Mouse (Mus musculus): ENCODE results near the gene Tsc22d1. TPM values are rescaled to one million over a fixed set of nuclear protein-coding genes. Genes with fewer than 3 reads are reported as not detected.

The Tsc22d1 gene
- polyA plus RNA-seq, 1 experiment from 2014 or later = 296 TPM

DNA sequence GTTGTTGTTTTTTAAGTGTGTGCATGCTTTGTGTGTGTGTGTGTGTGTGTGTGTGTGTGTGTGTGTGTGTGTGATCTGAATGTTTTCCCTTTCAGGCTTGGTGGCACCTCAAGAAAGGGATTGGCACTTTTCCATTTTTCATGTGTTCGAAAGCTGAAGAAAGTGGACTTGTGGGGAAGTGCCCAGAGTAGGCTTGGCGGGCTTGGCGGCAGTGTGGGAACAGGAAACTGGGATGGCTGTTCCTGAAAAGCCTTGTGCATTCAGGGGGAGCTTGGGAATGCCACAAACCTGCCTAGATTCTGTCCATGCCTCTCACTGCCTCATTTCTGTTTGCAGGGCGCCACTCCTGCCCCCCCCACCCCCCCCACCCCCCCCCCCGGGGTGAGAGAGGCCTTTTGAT, 39.9 kb downstream of the Tsc22d1 start:
- Histone ChIP-seq H3K4me2 (no peak overlapping the region), H3K9me3 (ENCODE audit: control insufficient read depth, low read length) (no peaks in the 10 kb centered on the region), H3K4me3 (ENCODE audit: low read depth, low read length) (no peak overlapping the region), H3K9ac (ENCODE audit: low read depth, low read length) (no peak overlapping the region), H3K27ac (ENCODE audit: low read depth, low read length) (no peak overlapping the region), H3K4me1 (replicated peaks; ENCODE audit: control insufficient read depth, insufficient read depth, low read length) (no peaks in the 10 kb centered on the region), H3K36me3 (ENCODE audit: control insufficient read depth, insufficient read depth, low read length) (no peaks in the 10 kb centered on the region), H3K27me3 (replicated peaks; ENCODE audit: control insufficient read depth, insufficient read depth, low read length) (no peaks in the 10 kb centered on the region)
- ATAC-seq (replicated peaks; ENCODE audit: low FRiP score) (no peak), DNase-seq (ENCODE audit: low spot score) (no peak)
- 64% methylated on average over 5 of the region's 5 CpGs for WGBS

DNA sequence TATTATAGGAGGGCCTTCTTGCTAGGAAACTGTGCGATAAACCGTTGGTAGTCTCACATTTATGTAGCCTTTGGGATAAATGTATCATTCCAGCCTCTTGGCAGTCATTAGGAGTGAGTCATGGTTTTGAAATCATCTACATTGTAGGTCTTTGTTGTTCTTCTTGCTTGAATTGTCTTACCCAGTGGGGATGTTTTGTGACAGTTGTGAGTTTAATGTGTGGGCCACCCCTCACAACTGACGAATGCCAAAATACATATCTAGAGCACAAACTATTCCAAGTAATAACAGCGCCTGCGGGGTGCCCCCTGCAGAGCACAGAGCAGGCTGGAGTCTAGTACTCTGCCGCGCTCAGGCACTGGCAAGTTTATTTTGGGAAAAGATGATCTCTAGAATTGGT, 40.4 kb downstream of the Tsc22d1 start:
- H3K4me2 ChIP-seq = no peak overlapping the region
- no peaks in the 10 kb centered on the region for H3K27me3 ChIP-seq (replicated peaks; ENCODE audit: control insufficient read depth, insufficient read depth, low read length)
- H3K9me3 ChIP-seq (ENCODE audit: control insufficient read depth, low read length) = no peaks in the 10 kb centered on the region
- no peaks in the 10 kb centered on the region for H3K4me1 ChIP-seq (replicated peaks; ENCODE audit: control insufficient read depth, insufficient read depth, low read length)
- no peak overlapping the region for H3K27ac ChIP-seq (ENCODE audit: low read depth, low read length)
- WGBS = 90% methylated on average over 7 of the region's 7 CpGs
- no peak overlapping the region for H3K4me3 ChIP-seq (ENCODE audit: low read depth, low read length)
- no peak overlapping the region for H3K9ac ChIP-seq (ENCODE audit: low read depth, low read length)
- H3K36me3 ChIP-seq (ENCODE audit: control insufficient read depth, insufficient read depth, low read length) = no peaks in the 10 kb centered on the region
- ATAC-seq (replicated peaks; ENCODE audit: low FRiP score) (no peak), DNase-seq (ENCODE audit: low spot score) (no peak)

DNA sequence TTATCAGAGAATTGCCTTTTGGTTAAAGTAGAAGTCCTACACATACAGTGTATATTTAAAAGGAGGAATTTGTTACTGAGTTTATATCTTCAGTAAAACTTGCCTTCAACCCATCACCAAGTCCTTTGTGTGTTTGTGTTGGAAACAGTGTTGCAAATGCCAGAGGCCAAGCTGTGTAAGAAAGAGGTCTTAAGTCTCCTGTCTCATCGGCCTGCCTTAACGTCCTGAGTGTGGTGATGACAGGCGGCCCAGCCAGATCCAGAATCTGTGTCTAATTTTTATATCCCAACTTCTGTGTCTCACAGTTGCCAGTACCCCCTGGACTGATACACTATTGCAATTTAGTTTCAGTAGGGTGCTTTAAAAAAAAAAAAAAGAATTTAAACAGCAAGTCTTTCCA, 42.9 kb downstream of the Tsc22d1 start:
- Histone ChIP-seq H3K4me1 (replicated peaks; ENCODE audit: control insufficient read depth, insufficient read depth, low read length) (no peaks in the 10 kb centered on the region), H3K27ac (ENCODE audit: low read depth, low read length) (no peak overlapping the region), H3K4me3 (ENCODE audit: low read depth, low read length) (no peak overlapping the region), H3K27me3 (replicated peaks; ENCODE audit: control insufficient read depth, insufficient read depth, low read length) (no peaks in the 10 kb centered on the region), H3K9me3 (ENCODE audit: control insufficient read depth, low read length) (no peaks in the 10 kb centered on the region), H3K9ac (ENCODE audit: low read depth, low read length) (no peak overlapping the region), H3K4me2 (no peak overlapping the region), H3K36me3 (ENCODE audit: control insufficient read depth, insufficient read depth, low read length) (no peaks in the 10 kb centered on the region)
- ATAC-seq (replicated peaks; ENCODE audit: low FRiP score) (no peak), DNase-seq (ENCODE audit: low spot score) (no peak)
- WGBS = 84% methylated on average over 3 of the region's 3 CpGs

DNA sequence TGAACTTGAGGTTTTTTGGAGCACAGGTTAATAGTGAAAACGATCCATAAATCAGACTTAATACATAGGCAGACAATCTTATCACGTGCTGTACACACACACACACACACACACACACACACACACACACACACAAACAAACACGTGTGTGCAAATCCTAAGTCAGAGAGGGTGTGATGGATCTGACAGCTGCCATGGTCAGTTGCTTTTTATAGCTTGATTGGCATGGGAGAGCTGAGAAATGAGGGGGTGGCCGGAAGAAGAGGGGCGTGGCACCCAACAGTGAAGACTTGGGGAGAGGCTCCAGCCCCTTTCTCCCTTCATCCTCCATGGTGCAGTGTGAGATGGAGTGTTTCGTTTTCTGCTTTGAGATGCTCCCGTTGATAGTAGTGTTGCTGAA, 45.4 kb downstream of the Tsc22d1 start:
- H3K36me3 ChIP-seq (ENCODE audit: control insufficient read depth, insufficient read depth, low read length) = no peaks in the 10 kb centered on the region
- no peaks in the 10 kb centered on the region for H3K27me3 ChIP-seq (replicated peaks; ENCODE audit: control insufficient read depth, insufficient read depth, low read length)
- no peaks in the 10 kb centered on the region for H3K9me3 ChIP-seq (ENCODE audit: control insufficient read depth, low read length)
- ATAC-seq (replicated peaks; ENCODE audit: low FRiP score) = no peak
- H3K4me2 ChIP-seq = no peak overlapping the region
- no peak overlapping the region for H3K4me3 ChIP-seq (ENCODE audit: low read depth, low read length)
- no peaks in the 10 kb centered on the region for H3K4me1 ChIP-seq (replicated peaks; ENCODE audit: control insufficient read depth, insufficient read depth, low read length)
- H3K9ac ChIP-seq (ENCODE audit: low read depth, low read length) = no peak overlapping the region
- no peak for DNase-seq (ENCODE audit: low spot score)
- 77% methylated on average over 7 of the region's 7 CpGs for WGBS
- H3K27ac ChIP-seq (ENCODE audit: low read depth, low read length) = no peak overlapping the region

DNA sequence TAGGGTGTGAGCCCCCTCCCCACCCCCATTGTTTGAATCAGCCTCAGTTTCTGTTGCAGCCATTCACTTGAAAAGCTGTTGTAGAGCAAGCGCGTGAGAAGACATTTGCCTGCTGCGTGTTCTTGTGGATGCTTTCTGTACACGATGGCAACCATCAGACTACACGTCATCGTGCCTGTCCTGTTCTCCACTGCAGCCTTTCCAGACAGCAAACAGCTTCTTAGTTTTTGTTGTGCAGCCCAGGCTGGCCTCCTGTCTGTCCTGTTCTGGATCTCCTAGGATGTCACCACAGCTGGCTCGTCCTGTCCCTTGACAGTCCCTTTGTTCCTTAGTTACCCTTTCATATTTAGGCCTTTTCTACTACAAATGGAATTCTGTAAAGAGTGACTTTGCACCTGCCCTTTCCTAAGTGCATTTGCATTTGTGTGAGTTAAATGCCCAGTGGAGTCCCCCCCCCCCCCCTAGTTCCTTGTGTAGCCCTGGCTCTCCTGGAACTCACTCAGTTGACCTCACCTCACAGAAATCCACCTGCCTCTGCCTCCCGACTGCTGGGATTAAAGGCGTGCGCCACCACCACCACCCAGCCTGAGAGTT, 46.5 kb downstream of the Tsc22d1 start:
- no peaks in the 10 kb centered on the region for H3K27me3 ChIP-seq (replicated peaks; ENCODE audit: control insufficient read depth, insufficient read depth, low read length)
- no peak overlapping the region for H3K9ac ChIP-seq (ENCODE audit: low read depth, low read length)
- no peak for DNase-seq (ENCODE audit: low spot score)

DNA sequence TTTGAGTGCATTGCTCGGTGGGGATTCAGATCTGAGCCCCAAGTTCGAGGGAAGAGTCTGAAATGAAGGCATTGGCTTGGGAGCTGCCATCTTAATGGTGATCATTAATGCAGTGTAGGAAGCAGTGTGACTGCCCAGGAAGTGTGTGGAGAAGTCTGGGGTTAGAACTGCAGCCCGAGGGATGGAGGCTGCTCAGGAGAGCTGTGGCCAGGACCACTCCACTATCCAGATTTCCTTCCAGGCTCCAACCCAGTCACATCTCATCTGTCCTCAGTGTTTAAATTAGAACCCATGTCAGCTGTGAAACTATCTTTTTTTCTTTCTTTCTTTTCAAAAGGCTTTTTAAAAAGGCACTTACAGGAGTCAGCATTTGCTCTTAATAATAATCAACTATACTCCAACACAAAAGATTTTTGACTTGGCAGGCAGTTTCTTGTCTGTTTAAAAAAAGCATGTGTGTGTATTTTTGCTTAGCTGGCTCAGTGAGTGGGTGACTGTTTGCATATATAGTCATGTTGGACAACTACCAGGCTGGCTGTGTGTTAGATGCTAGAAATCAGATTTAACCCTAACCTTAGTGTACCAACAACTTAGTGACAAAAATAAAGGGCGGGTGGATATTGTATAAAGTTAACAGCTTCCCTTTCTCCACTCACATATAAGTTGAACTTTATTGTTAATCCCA, 48.8 kb downstream of the Tsc22d1 start:
- no peak for DNase-seq (ENCODE audit: low spot score)
- ATAC-seq (replicated peaks; ENCODE audit: low FRiP score) = no peak

More for the DNA sequence above, 46.5 kb downstream of the Tsc22d1 start:
- ATAC-seq (replicated peaks; ENCODE audit: low FRiP score) = no peak
- H3K9me3 ChIP-seq (ENCODE audit: control insufficient read depth, low read length) = no peaks in the 10 kb centered on the region
- no peak overlapping the region for H3K4me2 ChIP-seq
- H3K27ac ChIP-seq (ENCODE audit: low read depth, low read length) = no peak overlapping the region
- H3K36me3 ChIP-seq (ENCODE audit: control insufficient read depth, insufficient read depth, low read length) = no peaks in the 10 kb centered on the region
- no peaks in the 10 kb centered on the region for H3K4me1 ChIP-seq (replicated peaks; ENCODE audit: control insufficient read depth, insufficient read depth, low read length)
- WGBS = 89% methylated on average over 10 of the region's 10 CpGs
- H3K4me3 ChIP-seq (ENCODE audit: low read depth, low read length) = no peak overlapping the region

DNA sequence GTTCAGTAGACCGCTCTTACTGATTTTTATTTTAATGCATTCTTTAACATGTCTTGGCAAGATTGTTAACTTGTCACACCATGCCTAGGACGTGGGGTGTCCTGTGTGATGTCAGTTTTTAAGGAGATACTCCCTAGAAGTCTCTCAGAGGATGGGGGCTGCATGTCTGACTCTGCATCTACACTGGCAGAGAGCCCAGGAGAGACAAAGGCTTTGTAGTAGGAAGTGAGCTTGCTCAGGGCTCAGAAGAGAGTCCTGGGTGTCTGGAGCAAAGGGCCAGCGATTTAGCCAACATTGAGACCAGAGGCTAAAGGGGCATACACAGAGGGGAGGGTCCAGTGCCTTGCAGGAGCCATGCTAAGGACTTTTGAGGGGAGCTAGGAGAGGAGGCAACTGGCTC, 50.2 kb downstream of the Tsc22d1 start:
- Histone ChIP-seq H3K27me3 (replicated peaks; ENCODE audit: control insufficient read depth, insufficient read depth, low read length) (no peaks in the 10 kb centered on the region), H3K4me2 (no peak overlapping the region), H3K4me3 (ENCODE audit: low read depth, low read length) (no peak overlapping the region), H3K4me1 (replicated peaks; ENCODE audit: control insufficient read depth, insufficient read depth, low read length) (no peaks in the 10 kb centered on the region), H3K9ac (ENCODE audit: low read depth, low read length) (no peak overlapping the region), H3K27ac (ENCODE audit: low read depth, low read length) (no peak overlapping the region), H3K9me3 (ENCODE audit: control insufficient read depth, low read length) (no peaks in the 10 kb centered on the region), H3K36me3 (ENCODE audit: control insufficient read depth, insufficient read depth, low read length) (no peaks in the 10 kb centered on the region)
- DNase-seq (ENCODE audit: low spot score) (no peak), ATAC-seq (replicated peaks; ENCODE audit: low FRiP score) (no peak)
- WGBS = 75% methylated on average over 3 of the region's 3 CpGs

More for the DNA sequence above, 48.8 kb downstream of the Tsc22d1 start:
- 79% methylated on average over 4 of the region's 4 CpGs for WGBS
- Histone ChIP-seq H3K9ac (ENCODE audit: low read depth, low read length) (no peak overlapping the region), H3K27ac (ENCODE audit: low read depth, low read length) (no peak overlapping the region), H3K27me3 (replicated peaks; ENCODE audit: control insufficient read depth, insufficient read depth, low read length) (no peaks in the 10 kb centered on the region), H3K9me3 (ENCODE audit: control insufficient read depth, low read length) (no peaks in the 10 kb centered on the region), H3K4me2 (no peak overlapping the region), H3K4me3 (ENCODE audit: low read depth, low read length) (no peak overlapping the region), H3K36me3 (ENCODE audit: control insufficient read depth, insufficient read depth, low read length) (no peaks in the 10 kb centered on the region), H3K4me1 (replicated peaks; ENCODE audit: control insufficient read depth, insufficient read depth, low read length) (no peaks in the 10 kb centered on the region)

DNA sequence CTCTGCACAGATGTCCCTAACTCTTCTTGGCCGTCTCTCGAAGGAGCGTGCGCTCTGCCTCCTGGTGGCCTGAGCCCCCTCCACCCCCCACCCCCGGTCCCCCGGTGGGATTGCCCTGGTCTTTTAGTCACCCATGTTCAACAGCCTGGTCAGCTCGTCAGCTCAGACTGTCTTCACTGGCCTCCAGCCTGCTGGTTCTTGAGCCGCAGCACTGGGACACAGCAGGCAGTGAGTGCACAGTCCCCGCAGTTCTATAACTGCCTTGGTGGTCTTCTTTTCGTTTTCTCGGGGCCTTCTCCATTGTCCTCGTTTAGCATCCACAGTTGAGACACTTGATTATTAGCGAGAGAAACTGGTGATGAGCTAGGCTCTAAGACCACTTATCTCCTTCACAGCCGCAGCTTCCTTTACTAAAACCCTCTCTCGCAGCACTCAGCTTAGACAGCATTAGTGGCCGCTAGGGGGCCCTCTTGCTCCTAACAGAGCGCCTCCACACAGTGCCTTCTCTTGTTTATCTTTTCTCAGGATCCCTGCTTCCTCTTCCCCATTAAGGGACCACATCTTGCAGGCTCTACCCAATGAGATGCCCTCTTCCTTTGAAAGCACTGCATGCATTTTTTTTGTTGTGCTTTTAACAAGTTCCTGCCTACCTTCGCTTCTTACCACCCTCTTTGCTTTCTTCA, 52.0 kb downstream of the Tsc22d1 start:
- H3K27me3 ChIP-seq (replicated peaks; ENCODE audit: control insufficient read depth, insufficient read depth, low read length) = no peaks in the 10 kb centered on the region
- ATAC-seq (replicated peaks; ENCODE audit: low FRiP score) = peak; percentile 77
- no peaks in the 10 kb centered on the region for H3K36me3 ChIP-seq (ENCODE audit: control insufficient read depth, insufficient read depth, low read length)
- DNase-seq (ENCODE audit: low spot score) = peak; percentile 76
- H3K9ac ChIP-seq (ENCODE audit: low read depth, low read length) = no peak overlapping the region
- H3K4me1 ChIP-seq (replicated peaks; ENCODE audit: control insufficient read depth, insufficient read depth, low read length) = no peaks in the 10 kb centered on the region
- H3K27ac ChIP-seq (ENCODE audit: low read depth, low read length) = no peak overlapping the region
- whole genome bisulfite sequencing = 35% methylated on average over 18 of the region's 18 CpGs
- no peak overlapping the region for H3K4me3 ChIP-seq (ENCODE audit: low read depth, low read length)
- no peak overlapping the region for H3K4me2 ChIP-seq
- no peaks in the 10 kb centered on the region for H3K9me3 ChIP-seq (ENCODE audit: control insufficient read depth, low read length)

DNA sequence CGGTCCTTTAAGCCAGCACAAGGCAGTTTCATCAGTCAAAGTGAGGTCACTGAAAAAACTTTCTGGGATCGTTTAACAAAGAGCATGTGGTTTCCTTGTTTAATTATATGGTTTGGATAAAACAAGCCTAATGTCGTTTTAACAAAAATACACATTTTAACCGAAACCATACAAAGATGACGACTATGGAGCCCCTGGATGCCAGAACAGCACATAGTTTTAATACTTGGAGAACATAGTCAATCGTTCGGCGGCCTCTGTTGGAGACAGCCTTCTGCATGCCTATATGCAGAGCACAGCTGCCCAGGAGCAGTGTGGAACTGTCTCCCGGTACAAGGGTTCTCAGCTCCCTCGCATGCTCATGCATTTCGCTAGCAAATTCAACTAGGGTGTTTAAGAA, 53.2 kb downstream of the Tsc22d1 start:
- DNase-seq (ENCODE audit: low spot score) = no peak
- H3K36me3 ChIP-seq (ENCODE audit: control insufficient read depth, insufficient read depth, low read length) = no peaks in the 10 kb centered on the region
- ATAC-seq (replicated peaks; ENCODE audit: low FRiP score) = no peak
- 84% methylated on average over 11 of the region's 11 CpGs for WGBS
- no peaks in the 10 kb centered on the region for H3K27me3 ChIP-seq (replicated peaks; ENCODE audit: control insufficient read depth, insufficient read depth, low read length)
- no peak overlapping the region for H3K4me3 ChIP-seq (ENCODE audit: low read depth, low read length)
- no peak overlapping the region for H3K9ac ChIP-seq (ENCODE audit: low read depth, low read length)
- no peaks in the 10 kb centered on the region for H3K9me3 ChIP-seq (ENCODE audit: control insufficient read depth, low read length)
- H3K27ac ChIP-seq (ENCODE audit: low read depth, low read length) = no peak overlapping the region
- no peaks in the 10 kb centered on the region for H3K4me1 ChIP-seq (replicated peaks; ENCODE audit: control insufficient read depth, insufficient read depth, low read length)
- no peak overlapping the region for H3K4me2 ChIP-seq

Measured in liver, embryonic 11.5 days (tissue).